Mouse (Mus musculus): ENCODE data around the gene St13. TPM values are rescaled to one million over a fixed set of nuclear protein-coding genes. Genes with fewer than 3 reads are reported as not detected.

Gene St13
- polyA plus RNA-seq, 1 experiment from 2014 or later, result 189 TPM

DNA sequence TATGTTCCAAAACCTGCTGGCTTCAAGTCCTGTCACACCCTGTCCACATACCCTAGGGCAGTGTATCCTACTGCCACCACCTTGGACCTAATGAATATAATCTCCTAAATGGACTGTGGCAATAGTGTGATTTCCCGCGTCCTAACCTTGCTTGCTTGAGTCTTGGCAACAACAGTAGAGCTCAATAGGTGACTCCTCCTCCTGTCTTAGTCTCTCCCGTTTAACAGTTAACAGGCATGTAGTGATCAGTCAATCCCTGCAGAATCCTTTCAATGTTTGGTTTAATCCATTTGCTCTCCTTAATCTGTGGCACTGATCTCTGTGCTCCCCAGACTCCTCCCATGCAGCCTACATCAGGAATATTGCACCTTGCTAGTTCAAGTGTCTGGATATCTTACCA, 5.1 kb upstream of the St13 start:
- ATAC-seq (ENCODE audit: low FRiP score, low read depth), result no peak
- no peaks in the 10 kb centered on the region for H3K36me3 ChIP-seq
- no peak overlapping the region for H3K9ac ChIP-seq
- no peaks in the 10 kb centered on the region for H3K9me3 ChIP-seq
- no peak overlapping the region for H3K4me3 ChIP-seq
- H3K4me2 ChIP-seq (replicated peaks), result no peak overlapping the region
- 81% methylated on average over 3 of the region's 3 CpGs for WGBS
- H3K4me1 ChIP-seq, result peaks cover 10% of the 10 kb centered on the region
- no peaks in the 10 kb centered on the region for H3K27me3 ChIP-seq
- H3K27ac ChIP-seq, result no peak overlapping the region

DNA sequence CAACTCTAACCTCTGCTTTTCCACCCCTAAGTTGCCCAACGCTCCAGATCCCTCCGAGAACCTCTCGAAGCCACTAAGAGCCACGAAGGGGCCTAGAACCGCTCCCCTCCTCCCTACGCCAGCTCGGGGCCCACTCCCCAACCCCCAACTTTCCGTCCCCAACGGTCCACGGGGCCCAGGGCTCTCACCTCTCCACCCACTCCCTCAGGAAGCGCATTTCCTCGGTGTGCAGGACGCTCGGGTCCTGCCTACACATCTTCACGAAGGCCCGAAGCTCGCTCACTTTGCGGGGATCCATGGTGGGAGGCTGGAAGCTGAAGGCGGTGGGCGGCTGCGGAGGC, 610 bp downstream of the St13 start:
- Histone ChIP-seq H3K27me3 (no peaks in the 10 kb centered on the region), H3K36me3 (0 out of 2 replicates have a peak, but pooled peaks cover 4% of the 10 kb centered on the region), H3K9me3 (no peaks in the 10 kb centered on the region), H3K4me3 (peak overlapping the region; percentile 95), H3K4me2 (replicated peaks) (peak overlapping the region; percentile 82), H3K27ac (peak overlapping the region; percentile 91), H3K4me1 (peaks cover 28% of the 10 kb centered on the region), H3K9ac (peak overlapping the region; percentile 94)
- ATAC-seq (ENCODE audit: low FRiP score, low read depth), result no peak; the same call in 1 of the 2 replicates
- under 1% methylated on average over 21 of the region's 21 CpGs for WGBS

DNA sequence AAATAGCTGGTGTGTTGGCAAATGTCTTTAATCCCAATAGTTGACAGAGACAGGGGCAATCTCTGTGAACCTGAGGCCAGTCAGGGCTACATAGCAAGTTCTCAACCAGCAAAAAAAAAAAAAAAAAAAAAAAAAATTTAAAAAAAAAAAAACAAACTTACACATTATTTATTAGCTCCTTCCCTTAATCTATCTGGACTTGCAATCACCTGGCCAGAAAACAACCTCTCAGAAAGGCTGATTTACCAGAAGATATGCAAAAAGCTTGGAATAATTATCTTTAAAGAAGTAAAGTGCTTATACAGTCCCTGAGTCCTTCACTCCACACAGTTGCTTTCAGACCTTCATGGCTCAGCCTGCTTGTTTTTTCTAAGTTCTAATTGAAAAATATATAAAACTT, 1.7 kb downstream of the St13 start:
- peaks cover 28% of the 10 kb centered on the region for H3K4me1 ChIP-seq
- H3K4me2 ChIP-seq (replicated peaks), result peak overlapping the region; percentile 82
- no peak overlapping the region for H3K27ac ChIP-seq
- ATAC-seq (ENCODE audit: low FRiP score, low read depth), result no peak
- H3K9ac ChIP-seq, result peak overlapping the region; percentile 94
- no peaks in the 10 kb centered on the region for H3K27me3 ChIP-seq
- H3K36me3 ChIP-seq, result peaks cover 6% of the 10 kb centered on the region; the same call in 1 of the 2 replicates
- no peaks in the 10 kb centered on the region for H3K9me3 ChIP-seq
- H3K4me3 ChIP-seq, result peak overlapping the region; percentile 95

DNA sequence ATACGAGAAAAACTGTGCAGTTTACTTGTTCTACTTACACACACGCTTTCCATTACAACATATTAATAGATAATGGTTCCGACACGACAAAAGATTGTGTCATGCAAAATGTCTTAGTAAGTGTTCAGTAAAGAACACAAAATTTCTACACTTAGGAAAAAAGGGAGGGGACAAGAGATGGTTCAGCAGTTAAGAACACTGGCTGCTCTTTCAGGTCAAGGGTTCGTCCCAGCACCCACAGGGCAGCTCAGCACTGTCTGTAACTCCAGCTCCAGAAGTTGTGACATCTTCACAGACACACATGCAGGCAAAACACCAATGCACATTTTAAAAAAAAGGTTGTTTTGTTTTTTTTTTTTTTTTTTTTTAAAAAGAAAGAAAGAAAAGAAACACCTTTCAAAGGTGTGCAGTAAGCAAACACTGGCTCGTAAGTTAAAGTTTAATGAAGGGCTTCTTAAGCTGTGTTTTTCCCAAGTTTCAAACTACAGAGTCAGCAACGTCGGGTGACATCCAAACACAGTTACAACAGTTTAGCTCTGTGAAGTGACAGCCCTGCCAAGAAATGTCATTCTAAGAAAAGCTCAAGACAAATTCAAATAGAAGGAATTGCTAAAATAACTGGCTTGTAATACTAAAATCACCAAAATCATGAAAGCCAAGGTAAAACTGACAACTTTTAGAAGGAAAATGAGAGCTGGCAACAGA, 5.5 kb downstream of the St13 start:
- no peak overlapping the region for H3K27ac ChIP-seq
- no peak overlapping the region for H3K4me3 ChIP-seq
- no peak overlapping the region for H3K4me2 ChIP-seq (replicated peaks)
- no peaks in the 10 kb centered on the region for H3K27me3 ChIP-seq
- peaks cover 38% of the 10 kb centered on the region for H3K36me3 ChIP-seq
- no peak overlapping the region for H3K9ac ChIP-seq
- 90% methylated on average over 8 of the region's 8 CpGs for WGBS
- H3K4me1 ChIP-seq, result peaks cover 18% of the 10 kb centered on the region
- H3K9me3 ChIP-seq, result no peaks in the 10 kb centered on the region
- ATAC-seq (ENCODE audit: low FRiP score, low read depth), result no peak

DNA sequence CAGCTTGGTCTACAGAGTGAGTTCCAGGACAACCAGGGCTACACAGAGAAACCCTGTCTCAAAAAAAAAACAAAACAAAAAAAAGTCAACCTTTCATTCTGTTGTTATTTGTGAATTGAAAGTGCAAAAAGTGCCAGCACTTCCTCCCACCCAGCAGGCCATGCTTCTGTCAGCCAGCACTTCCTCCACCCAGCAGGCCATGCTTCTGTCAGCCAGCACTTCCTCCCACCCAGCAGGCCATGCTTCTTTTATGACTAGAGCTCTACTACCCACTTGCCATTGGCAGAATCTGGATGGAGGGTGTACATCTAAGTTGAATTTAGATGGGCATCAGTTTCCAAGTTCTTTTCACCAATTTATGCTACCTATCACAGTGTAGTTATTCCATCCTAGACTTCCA, 6.9 kb downstream of the St13 start:
- H3K4me2 ChIP-seq (replicated peaks), result no peak overlapping the region
- H3K27me3 ChIP-seq, result no peaks in the 10 kb centered on the region
- H3K9me3 ChIP-seq, result no peaks in the 10 kb centered on the region
- H3K27ac ChIP-seq, result no peak overlapping the region
- no peak for ATAC-seq (ENCODE audit: low FRiP score, low read depth)
- H3K4me3 ChIP-seq, result no peak overlapping the region
- H3K4me1 ChIP-seq, result peaks cover 12% of the 10 kb centered on the region
- no peak overlapping the region for H3K9ac ChIP-seq
- H3K36me3 ChIP-seq, result peaks cover 50% of the 10 kb centered on the region

DNA sequence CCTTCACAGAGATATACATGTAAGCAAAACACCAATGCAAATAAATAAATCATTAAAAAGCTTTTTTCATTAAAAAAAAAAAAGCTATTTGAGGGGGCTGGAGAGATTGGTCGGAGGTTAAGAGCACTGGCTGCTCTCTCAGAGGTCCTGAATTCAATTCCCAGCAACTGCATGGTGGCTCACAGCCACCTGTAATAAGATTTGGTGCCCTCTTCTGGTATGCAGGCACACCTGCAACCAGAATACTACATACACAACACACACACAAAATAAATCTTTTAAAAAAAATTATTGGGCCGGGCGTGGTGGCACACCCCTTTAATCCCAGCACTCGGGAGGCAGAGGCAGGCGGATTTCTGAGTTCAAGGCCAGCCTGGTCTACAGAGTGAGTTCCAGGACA, 13.6 kb downstream of the St13 start:
- peaks cover 93% of the 10 kb centered on the region for H3K36me3 ChIP-seq
- H3K9me3 ChIP-seq, result no peaks in the 10 kb centered on the region
- H3K27ac ChIP-seq, result no peak overlapping the region
- no peak for ATAC-seq (ENCODE audit: low FRiP score, low read depth)
- no peak overlapping the region for H3K4me2 ChIP-seq (replicated peaks)
- H3K4me3 ChIP-seq, result no peak overlapping the region
- 92% methylated on average over 5 of the region's 5 CpGs for WGBS
- no peaks in the 10 kb centered on the region for H3K4me1 ChIP-seq
- H3K27me3 ChIP-seq, result no peaks in the 10 kb centered on the region
- H3K9ac ChIP-seq, result no peak overlapping the region

DNA sequence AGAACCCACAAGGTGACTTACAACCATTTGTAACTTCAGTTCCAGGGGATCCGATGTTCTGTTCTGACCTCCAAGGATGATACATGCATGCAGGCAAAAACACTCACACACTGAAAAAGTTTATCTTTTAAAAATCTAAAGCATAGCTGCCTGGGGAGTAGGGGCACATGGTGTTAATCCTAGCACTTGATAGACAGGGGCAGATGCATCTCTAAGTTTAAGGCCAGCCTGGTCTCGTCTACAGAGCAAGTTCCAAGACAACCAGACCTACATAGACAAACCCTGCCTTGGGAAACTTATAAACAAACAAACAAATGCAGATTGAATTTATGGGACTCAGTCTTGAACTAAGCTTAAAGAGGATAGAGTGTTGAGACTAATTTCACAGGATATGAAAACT, 21.0 kb downstream of the St13 start:
- H3K9me3 ChIP-seq, result no peaks in the 10 kb centered on the region
- no peak overlapping the region for H3K9ac ChIP-seq
- H3K27ac ChIP-seq, result no peak overlapping the region
- no peaks in the 10 kb centered on the region for H3K27me3 ChIP-seq
- WGBS, result 84% methylated on average over 2 of the region's 2 CpGs
- no peaks in the 10 kb centered on the region for H3K4me1 ChIP-seq
- no peak overlapping the region for H3K4me2 ChIP-seq (replicated peaks)
- no peak overlapping the region for H3K4me3 ChIP-seq
- H3K36me3 ChIP-seq, result peaks cover 80% of the 10 kb centered on the region
- no peak for ATAC-seq (ENCODE audit: low FRiP score, low read depth)

DNA sequence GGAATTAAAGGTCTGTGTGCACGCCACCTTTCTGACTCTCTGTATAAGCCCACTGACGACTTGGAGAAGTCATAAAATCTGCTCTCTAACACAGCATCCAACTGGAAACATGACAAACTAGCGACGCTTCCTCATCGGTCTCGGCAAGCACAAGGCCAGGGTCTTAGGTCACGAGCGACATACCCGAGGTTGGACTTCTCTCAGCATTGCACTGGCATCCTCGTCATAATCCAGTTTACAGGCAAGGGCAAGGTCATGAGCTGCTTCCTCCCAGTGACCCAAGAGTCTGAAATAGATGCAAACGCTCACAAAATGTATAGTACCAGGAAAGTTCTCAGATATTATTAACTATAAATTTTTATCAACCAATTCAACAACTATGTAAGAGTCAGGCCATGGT, 25.3 kb downstream of the St13 start:
- no peak overlapping the region for H3K9ac ChIP-seq
- H3K27ac ChIP-seq, result no peak overlapping the region
- no peaks in the 10 kb centered on the region for H3K27me3 ChIP-seq
- no peak overlapping the region for H3K4me3 ChIP-seq
- WGBS, result 90% methylated on average over 11 of the region's 11 CpGs
- no peak for ATAC-seq (ENCODE audit: low FRiP score, low read depth)
- H3K9me3 ChIP-seq, result no peaks in the 10 kb centered on the region
- H3K4me1 ChIP-seq, result no peaks in the 10 kb centered on the region
- no peak overlapping the region for H3K4me2 ChIP-seq (replicated peaks)
- H3K36me3 ChIP-seq, result peaks cover 77% of the 10 kb centered on the region

DNA sequence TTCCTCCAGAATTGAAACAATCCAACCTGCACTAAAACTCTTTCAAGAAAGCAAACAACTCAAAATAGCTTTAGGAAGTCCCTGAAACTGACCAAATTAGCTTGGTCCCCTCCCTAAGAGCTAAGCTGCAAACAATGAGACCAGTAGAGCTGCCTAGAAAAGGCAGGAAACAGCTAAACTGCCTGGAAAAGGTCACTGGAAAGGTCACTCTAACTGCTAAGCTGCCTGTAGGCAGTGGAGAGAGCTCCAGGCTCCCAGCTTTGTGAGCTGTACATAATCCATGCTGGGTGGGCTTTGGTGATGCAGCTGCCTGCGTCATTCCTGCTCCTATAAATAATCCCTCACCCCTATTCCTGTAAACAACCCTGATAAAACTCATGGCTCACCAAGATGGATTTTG, 29.5 kb downstream of the St13 start:
- H3K9me3 ChIP-seq, result no peaks in the 10 kb centered on the region
- no peak overlapping the region for H3K4me2 ChIP-seq (replicated peaks)
- H3K4me1 ChIP-seq, result no peaks in the 10 kb centered on the region
- whole genome bisulfite sequencing, result 73% methylated on average over 1 of the region's 1 CpGs
- no peak for ATAC-seq (ENCODE audit: low FRiP score, low read depth)
- no peak overlapping the region for H3K4me3 ChIP-seq
- H3K36me3 ChIP-seq, result peaks cover 89% of the 10 kb centered on the region
- H3K27me3 ChIP-seq, result no peaks in the 10 kb centered on the region
- no peak overlapping the region for H3K27ac ChIP-seq
- no peak overlapping the region for H3K9ac ChIP-seq

DNA sequence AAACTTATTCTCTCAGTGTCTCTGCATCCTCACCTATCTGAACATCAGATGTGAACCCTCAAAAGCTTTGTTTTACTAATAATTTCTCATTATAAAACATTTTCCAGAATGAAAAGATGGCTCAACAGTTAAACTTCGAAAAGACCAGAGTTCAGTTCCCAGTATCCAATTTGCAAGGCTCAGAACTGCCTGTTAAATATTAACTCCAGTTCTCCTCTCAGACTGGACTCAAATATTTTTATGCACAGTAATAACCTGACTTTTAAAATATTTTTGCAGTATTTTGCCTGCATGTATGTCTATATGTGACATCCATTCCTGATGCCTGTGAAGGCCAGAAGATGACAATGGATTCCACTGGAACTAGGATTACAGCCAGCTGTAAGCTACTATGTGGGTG, 31.3 kb downstream of the St13 start:
- no peaks in the 10 kb centered on the region for H3K4me1 ChIP-seq
- no peak overlapping the region for H3K27ac ChIP-seq
- ATAC-seq (ENCODE audit: low FRiP score, low read depth), result no peak
- H3K27me3 ChIP-seq, result no peaks in the 10 kb centered on the region
- peaks cover 91% of the 10 kb centered on the region for H3K36me3 ChIP-seq
- WGBS, result 93% methylated on average over 1 of the region's 1 CpGs
- no peaks in the 10 kb centered on the region for H3K9me3 ChIP-seq
- no peak overlapping the region for H3K4me3 ChIP-seq
- no peak overlapping the region for H3K9ac ChIP-seq
- no peak overlapping the region for H3K4me2 ChIP-seq (replicated peaks)

DNA sequence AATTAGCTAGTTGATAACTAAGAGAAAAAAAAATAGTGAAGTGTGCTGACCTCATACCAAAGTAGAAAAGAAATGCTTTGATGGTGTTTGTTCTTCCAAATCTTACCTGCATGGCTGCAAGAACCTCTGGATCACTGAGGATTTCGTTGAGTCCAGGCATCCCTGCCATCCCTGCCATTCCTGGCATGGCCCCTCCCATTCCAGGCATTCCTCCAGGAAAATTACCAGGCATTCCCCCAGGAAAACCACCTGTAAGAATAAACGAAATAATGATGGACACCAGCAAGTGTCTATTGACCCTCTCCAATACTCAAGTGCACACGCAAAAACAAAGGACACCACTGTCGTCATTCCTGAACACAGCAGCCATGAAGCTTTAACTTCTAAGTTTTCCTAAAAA, 33.6 kb downstream of the St13 start:
- 81% methylated on average over 4 of the region's 4 CpGs for WGBS
- peaks cover 78% of the 10 kb centered on the region for H3K36me3 ChIP-seq

DNA sequence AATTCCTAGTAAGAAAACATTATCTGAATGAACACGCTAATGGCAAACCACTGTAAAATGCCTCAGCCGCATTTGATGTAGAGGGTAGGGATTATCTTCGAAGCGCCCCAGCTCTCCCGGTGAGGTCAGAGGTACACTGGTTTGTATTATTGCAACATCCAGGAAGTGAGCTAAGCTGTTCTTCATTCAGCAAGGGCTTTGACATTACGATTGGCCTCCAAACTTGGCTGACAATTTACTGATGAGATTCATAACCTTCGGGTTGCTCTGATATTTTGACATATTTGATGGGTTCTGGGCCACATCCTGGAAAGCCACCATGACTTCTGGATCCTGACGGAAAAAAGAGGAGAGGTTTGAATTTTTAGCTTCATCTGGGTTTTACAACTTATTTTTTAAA, 34.6 kb downstream of the St13 start:
- H3K4me3 ChIP-seq, result no peak overlapping the region
- no peak overlapping the region for H3K9ac ChIP-seq
- peaks cover 11% of the 10 kb centered on the region; the same call in 1 of the 2 replicates for H3K4me1 ChIP-seq
- H3K9me3 ChIP-seq, result no peaks in the 10 kb centered on the region
- H3K27ac ChIP-seq, result no peak overlapping the region
- WGBS, result 87% methylated on average over 8 of the region's 8 CpGs
- peaks cover 71% of the 10 kb centered on the region for H3K36me3 ChIP-seq
- ATAC-seq (ENCODE audit: low FRiP score, low read depth), result no peak
- no peak overlapping the region for H3K4me2 ChIP-seq (replicated peaks)
- no peaks in the 10 kb centered on the region for H3K27me3 ChIP-seq

More for the DNA sequence above, 33.6 kb downstream of the St13 start:
- H3K27me3 ChIP-seq, result no peaks in the 10 kb centered on the region
- no peak overlapping the region for H3K4me2 ChIP-seq (replicated peaks)
- ATAC-seq (ENCODE audit: low FRiP score, low read depth), result no peak
- H3K27ac ChIP-seq, result no peak overlapping the region
- H3K9ac ChIP-seq, result no peak overlapping the region; the same call in 1 of the 2 replicates
- H3K9me3 ChIP-seq, result no peaks in the 10 kb centered on the region
- peaks cover 6% of the 10 kb centered on the region; the same call in 1 of the 2 replicates for H3K4me1 ChIP-seq
- H3K4me3 ChIP-seq, result no peak overlapping the region

DNA sequence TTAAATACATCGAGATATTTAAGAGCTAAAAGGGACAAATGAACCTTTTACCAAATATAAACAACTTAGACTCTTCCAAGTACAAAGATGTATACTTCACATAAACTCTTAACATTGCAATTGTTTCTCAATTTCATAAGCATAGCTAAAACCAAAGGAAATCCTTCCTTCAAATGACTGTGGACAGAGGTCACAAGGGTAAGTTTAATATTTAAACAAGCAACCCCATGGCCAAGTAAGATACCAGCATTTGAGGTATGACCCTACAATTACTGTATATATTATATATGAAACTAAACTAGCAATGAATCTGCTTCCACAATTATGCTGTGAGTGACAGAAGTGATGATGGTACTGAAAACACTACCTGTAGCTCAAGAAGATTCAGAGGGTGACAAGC, 35.6 kb downstream of the St13 start:
- Histone ChIP-seq H3K9ac (no peak overlapping the region), H3K36me3 (peaks cover 62% of the 10 kb centered on the region), H3K4me2 (replicated peaks) (no peak overlapping the region), H3K4me1 (peaks cover 20% of the 10 kb centered on the region), H3K27ac (no peak overlapping the region), H3K27me3 (no peaks in the 10 kb centered on the region), H3K9me3 (no peaks in the 10 kb centered on the region), H3K4me3 (no peak overlapping the region)
- no peak for ATAC-seq (ENCODE audit: low FRiP score, low read depth)
- 87% methylated on average over 1 of the region's 1 CpGs for WGBS
